Mouse (Mus musculus) ES-E14 (cell line): ENCODE data around the gene Flrt3.

Experiments used
- HCFC1 ChIP-seq: IDR thresholded peaks from 2 replicates; pipeline ENCODE4 v1.6.1; 2012; ENCODE audit warnings: low read length, inconsistent platforms, borderline replicate concordance; ENCODE audit not compliant: insufficient read depth
- MAFK ChIP-seq: IDR thresholded peaks from 2 replicates; pipeline ENCODE4 v1.6.1; 2014; ENCODE audit warnings: mild to moderate bottlenecking, low read depth, low read length, inconsistent platforms; ENCODE audit not compliant: insufficient read depth
- ZC3H11A ChIP-seq: IDR thresholded peaks from 2 replicates; pipeline ENCODE4 v1.6.1; 2012; ENCODE audit warnings: low read depth, mild to moderate bottlenecking, inconsistent platforms, low read length, borderline replicate concordance

DNA sequence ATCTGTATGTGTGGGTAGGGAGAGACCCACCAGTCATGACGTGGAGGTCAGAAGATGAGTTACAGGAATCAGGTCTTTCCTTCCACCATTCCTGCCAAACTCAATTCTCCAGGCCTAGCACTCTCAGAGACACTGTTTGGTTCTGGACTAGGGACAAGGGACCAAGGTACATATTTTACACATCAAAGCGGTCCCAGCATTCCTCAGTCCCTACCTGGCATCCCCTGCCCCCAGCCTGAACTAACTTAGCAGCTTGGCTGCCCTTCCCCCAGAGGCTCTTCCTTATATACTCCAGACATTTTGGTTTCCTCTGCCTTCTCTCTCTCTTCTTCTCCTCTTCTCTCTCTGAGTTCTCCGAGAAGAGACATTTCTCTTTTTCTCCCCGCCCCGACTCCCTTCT lies 2.2 kb upstream of the Flrt3 start:
- TF ChIP-seq ZC3H11A = no peak
- TF ChIP-seq MAFK = no peak
- TF ChIP-seq HCFC1 = no peak
